Mouse (Mus musculus) kidney, postnatal 25 days (tissue): ENCODE measurements at regions not wholly inside any gene's neighbourhood (a gene's known extent, or its start where the extent isn't known, plus 50 kb on each side); places are given as distances from the start of the nearest gene placed in this dataset.
"Not testable (repeated sequence)": the region's sequence is repeated elsewhere in the genome, so short reads cannot be mapped to it uniquely, and the experiment has no call there.

ENCODE experiments used
- DNase-seq, 2 experiments: peaks; one replicate each; pipeline ENCODE4 v3.0.0; 2021; ENCODE audit warnings: mixed read lengths in 2 of 2

GRCm38 (mm10) chr5:52010426-52010825, 179.9 kb downstream of the Dhx15 start:
- DNase-seq: no peak

GRCm38 (mm10) chr5:52008942-52009341, 181.4 kb downstream of the Dhx15 start:
- no peak for DNase-seq

DNA sequence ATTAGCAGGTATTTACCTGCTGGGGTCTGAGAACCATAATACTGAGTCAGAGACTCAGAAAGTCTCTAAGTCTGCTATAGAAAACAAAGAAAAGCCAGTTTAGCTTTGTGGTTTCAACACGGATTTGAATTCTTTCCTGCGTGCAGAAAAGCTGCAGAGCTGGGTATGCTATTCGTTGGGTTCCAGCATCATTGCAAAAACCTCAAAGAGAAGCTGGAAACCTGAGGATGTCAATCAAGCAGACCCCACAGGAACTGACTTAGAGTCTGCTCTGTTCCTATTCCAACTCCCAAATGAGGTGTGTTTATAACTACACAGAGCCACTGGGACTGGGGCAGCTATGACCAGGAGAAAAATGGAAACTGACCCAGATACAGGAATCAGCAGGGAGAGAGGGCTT, 183.5 kb downstream of the Dhx15 start:
- DNase-seq: no peak

GRCm38 (mm10) chr5:51990847-51991610, 199.3 kb downstream of the Dhx15 start:
- no peak for DNase-seq

DNA sequence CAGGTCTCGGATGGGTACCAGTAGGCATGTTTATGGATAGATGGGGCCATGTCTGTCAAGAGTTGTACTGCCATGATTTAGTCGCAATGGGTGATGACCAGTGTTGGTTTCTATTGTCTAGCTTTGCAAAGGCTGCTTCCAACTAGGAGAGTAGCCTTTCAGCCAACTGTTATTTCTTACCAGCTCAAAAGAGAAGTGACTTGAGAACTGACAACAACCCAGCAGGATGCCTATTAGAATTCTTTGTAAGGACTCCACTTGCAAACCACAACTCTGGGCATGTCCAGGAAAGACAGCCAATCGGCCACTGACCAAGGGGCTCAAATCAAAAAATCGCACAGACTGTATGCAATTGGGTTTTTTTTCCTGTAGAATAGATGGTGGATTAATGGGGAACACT, 200.9 kb downstream of the Dhx15 start:
- no peak for DNase-seq

GRCm38 (mm10) chr5:51988913-51989312, 201.4 kb downstream of the Dhx15 start:
- DNase-seq: no peak

DNA sequence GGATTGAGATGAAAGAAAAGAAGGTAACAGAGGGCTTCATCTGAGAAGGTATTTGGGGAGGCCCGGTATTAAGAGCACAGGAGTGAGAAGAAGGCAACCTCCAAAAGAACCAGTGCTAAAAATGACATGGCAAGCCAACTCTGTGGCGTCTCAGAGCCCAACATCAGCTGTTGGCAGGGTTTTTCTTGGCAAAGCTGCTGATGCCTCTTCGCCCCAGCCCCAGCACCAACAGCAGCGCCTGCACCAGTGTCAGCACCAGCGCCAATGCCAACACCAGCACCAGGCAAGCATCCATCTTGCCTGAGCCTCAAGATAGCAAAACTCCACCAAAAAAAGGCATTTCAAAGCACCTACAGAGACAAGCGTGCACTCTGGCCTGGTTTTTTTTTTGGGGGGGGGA, 205.3 kb downstream of the Dhx15 start:
- no peak for DNase-seq

GRCm38 (mm10) chr5:51982780-51983179, 207.5 kb downstream of the Dhx15 start:
- no peak for DNase-seq

- DNase-seq: no peak
Measured at GRCm38 (mm10) chr5:51980901-51981300, 209.4 kb downstream of the Dhx15 start.

- no peak for DNase-seq
Measured at GRCm38 (mm10) chr5:51952499-51952898, 237.8 kb downstream of the Dhx15 start.

- DNase-seq: no peak
Measured at GRCm38 (mm10) chr5:51949996-51950395, 240.3 kb downstream of the Dhx15 start.

- DNase-seq: no peak
Measured at GRCm38 (mm10) chr5:51946062-51946461, 244.3 kb downstream of the Dhx15 start.

- not testable (repeated sequence) for DNase-seq
Measured at GRCm38 (mm10) chr5:51941925-51942291, 248.4 kb downstream of the Dhx15 start.

- DNase-seq: no peak
Measured at GRCm38 (mm10) chr5:51941255-51941924, 248.9 kb downstream of the Dhx15 start.

DNA sequence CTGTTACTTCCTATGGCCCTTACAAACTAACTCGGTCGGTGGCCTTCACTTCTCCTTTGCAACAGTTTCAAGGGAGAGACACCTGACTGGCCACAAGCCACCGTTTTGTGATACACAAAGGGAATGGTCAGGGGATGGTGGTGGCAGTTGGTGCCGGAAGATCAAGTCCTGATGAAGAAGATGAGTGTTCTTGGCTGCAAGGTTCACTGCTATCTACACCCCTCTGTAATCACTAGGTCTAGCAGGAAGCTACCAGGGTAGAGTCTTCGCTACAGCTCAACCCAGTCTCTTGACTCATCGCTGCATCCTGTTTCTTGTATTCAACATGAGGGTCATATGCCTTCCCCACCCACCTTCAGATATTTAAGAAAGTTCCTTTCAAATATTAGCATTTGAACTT, 251.5 kb downstream of the Dhx15 start:
- no peak for DNase-seq

- no peak for DNase-seq
Measured at GRCm38 (mm10) chr5:51937320-51937719, 253.0 kb downstream of the Dhx15 start.

GRCm38 (mm10) chr5:51935391-51936354, 254.6 kb downstream of the Dhx15 start:
- no peak for DNase-seq

- DNase-seq: no peak
Measured at GRCm38 (mm10) chr5:51934910-51935309, 255.4 kb downstream of the Dhx15 start.

DNA sequence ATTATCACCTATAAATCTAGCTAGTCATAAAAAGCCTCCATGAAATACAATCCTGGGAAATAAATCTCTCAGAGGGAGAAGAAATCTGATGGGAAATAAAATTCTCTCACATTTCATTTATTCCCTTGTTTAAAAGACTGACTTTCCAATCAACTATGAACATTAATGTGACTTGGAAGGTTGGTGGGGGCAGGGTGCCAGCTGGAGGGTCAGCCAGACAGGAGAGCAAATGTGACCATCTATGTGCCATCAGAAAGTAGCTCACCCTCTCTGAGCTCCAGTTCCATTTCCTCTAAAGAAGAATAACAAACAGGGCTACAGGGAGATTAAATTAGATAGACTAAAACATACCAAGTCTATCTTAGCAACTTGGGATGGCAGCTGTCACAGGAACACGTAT, 257.0 kb downstream of the Dhx15 start:
- no peak for DNase-seq

DNA sequence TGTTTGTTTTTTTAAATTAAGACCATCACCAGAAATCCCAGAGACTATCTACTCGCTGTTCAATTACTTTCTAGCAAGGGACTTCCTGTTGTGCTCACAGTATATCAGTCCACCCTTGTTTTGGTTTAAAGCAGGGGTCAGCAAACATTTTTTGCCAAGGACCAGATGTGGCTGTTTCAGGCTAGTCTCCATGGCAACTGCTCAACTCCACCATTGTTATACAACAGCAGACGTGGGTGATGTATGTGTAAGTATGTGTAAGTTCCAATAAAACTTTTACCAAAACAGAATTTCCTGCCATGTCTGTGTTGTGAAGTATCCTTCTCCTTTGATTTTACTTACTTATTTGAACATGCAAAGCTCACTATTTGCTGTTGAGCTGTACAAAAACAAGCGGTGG, 259.9 kb downstream of the Dhx15 start:
- no peak for DNase-seq

- no peak for DNase-seq
Measured at GRCm38 (mm10) chr5:51928801-51929200, 261.5 kb downstream of the Dhx15 start.

DNA sequence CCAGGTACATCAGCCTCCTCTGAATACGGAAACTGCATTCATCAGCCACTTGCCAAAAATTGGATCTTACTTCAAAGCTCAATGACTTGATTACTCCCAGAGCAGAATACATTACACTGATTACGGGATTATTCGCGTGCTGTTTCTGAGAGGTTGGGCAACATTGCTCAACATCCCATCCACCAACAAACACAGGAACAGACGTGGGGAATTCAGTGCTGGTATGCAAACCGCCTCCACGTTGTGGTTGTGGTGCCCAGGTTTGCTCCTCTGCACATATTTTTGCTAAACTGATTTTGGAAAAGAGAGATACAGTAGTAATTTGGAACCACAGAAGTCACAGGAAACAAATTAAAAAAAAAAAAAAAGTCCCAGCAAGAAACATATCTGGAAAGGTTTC, 266.9 kb downstream of the Dhx15 start:
- DNase-seq: no peak

GRCm38 (mm10) chr5:51922973-51923372, 267.3 kb downstream of the Dhx15 start:
- DNase-seq: no peak
